Mouse (Mus musculus) ES-Bruce4 (cell line): ENCODE measurements at regions not wholly inside any gene's neighbourhood (a gene's known extent, or its start where the extent isn't known, plus 50 kb on each side); places are given as distances from the start of the nearest gene placed in this dataset.

Experiments
- H3K27ac ChIP-seq: 2 replicates; pipeline ENCODE4 v1.5.1; 2012; ENCODE audit warnings: low read length, inconsistent platforms; ENCODE audit not compliant: insufficient read depth
- H3K27me3 ChIP-seq: 2 replicates; pipeline ENCODE4 v1.6.1; 2012; ENCODE audit warnings: mild to moderate bottlenecking, low read length, inconsistent platforms; ENCODE audit not compliant: control insufficient read depth, poor library complexity, insufficient read depth, severe bottlenecking
- H3K36me3 ChIP-seq: 2 replicates; pipeline ENCODE4 v1.6.1; 2012; ENCODE audit warnings: inconsistent platforms, mild to moderate bottlenecking, low read length, moderate library complexity; ENCODE audit not compliant: control insufficient read depth, poor library complexity, insufficient read depth, severe bottlenecking
- H3K4me1 ChIP-seq: one replicate; pipeline ENCODE4 v1.8.1; 2011; ENCODE audit warnings: low read length; ENCODE audit not compliant: control insufficient read depth, insufficient read depth
- H3K4me3 ChIP-seq: 2 replicates; pipeline ENCODE4 v1.5.1; 2011; ENCODE audit warnings: low read depth, mild to moderate bottlenecking, low read length
- H3K9ac ChIP-seq: 2 replicates; pipeline ENCODE4 v1.6.1; 2012; ENCODE audit warnings: low read depth, mild to moderate bottlenecking, inconsistent platforms; ENCODE audit not compliant: poor library complexity, severe bottlenecking
- H3K9me3 ChIP-seq: replicated peaks from 2 replicates; pipeline ENCODE4 v1.6.1; 2012; ENCODE audit warnings: mild to moderate bottlenecking, low read length, inconsistent platforms; ENCODE audit not compliant: control insufficient read depth, poor library complexity, insufficient read depth, severe bottlenecking
- CTCF ChIP-seq: IDR thresholded peaks from one replicate; pipeline ENCODE4 v1.8.1; 2011; ENCODE audit warnings: low read depth, low read length
- EP300 ChIP-seq: IDR thresholded peaks from 2 replicates; pipeline ENCODE4 v1.6.1; 2011; ENCODE audit warnings: low read depth, low read length; ENCODE audit not compliant: insufficient read depth
- POLR2A ChIP-seq: IDR thresholded peaks from one replicate; pipeline ENCODE4 v1.8.1; 2011; ENCODE audit warnings: low read length; ENCODE audit not compliant: insufficient read depth

- TF ChIP-seq EP300, result no peak
- TF ChIP-seq CTCF, result peak; percentile 20
- no peaks in the 10 kb centered on the region for H3K9me3 ChIP-seq
- H3K4me1 ChIP-seq, result no peaks in the 10 kb centered on the region
Measured at GRCm38 (mm10) chr5:75880088-75880684, 98.1 kb downstream of the Kdr start.

GRCm38 (mm10) chr5:75878361-75878760 is 99.9 kb downstream of the Kdr start:
- no peaks in the 10 kb centered on the region for H3K36me3 ChIP-seq
- H3K9me3 ChIP-seq, result no peaks in the 10 kb centered on the region
- no peak overlapping the region for H3K27ac ChIP-seq
- H3K4me1 ChIP-seq, result no peaks in the 10 kb centered on the region
- H3K27me3 ChIP-seq, result no peaks in the 10 kb centered on the region
- no peak overlapping the region for H3K9ac ChIP-seq
- no peak overlapping the region for H3K4me3 ChIP-seq
- no peak for TF ChIP-seq POLR2A
- TF ChIP-seq EP300, result no peak
- no peak for TF ChIP-seq CTCF

More at GRCm38 (mm10) chr5:75880088-75880684, 98.1 kb downstream of the Kdr start:
- Histone ChIP-seq H3K36me3 (no peaks in the 10 kb centered on the region), H3K9ac (no peak overlapping the region), H3K27ac (no peak overlapping the region), H3K4me3 (no peak overlapping the region), H3K27me3 (no peaks in the 10 kb centered on the region)

GRCm38 (mm10) chr5:75877609-75877971 is 100.7 kb downstream of the Kdr start:
- Histone ChIP-seq H3K4me1 (no peaks in the 10 kb centered on the region), H3K9me3 (no peaks in the 10 kb centered on the region), H3K36me3 (no peaks in the 10 kb centered on the region), H3K4me3 (no peak overlapping the region), H3K27me3 (no peaks in the 10 kb centered on the region), H3K9ac (no peak overlapping the region), H3K27ac (no peak overlapping the region)
- TF ChIP-seq CTCF, result no peak
- no peak for TF ChIP-seq POLR2A
- no peak for TF ChIP-seq EP300

DNA sequence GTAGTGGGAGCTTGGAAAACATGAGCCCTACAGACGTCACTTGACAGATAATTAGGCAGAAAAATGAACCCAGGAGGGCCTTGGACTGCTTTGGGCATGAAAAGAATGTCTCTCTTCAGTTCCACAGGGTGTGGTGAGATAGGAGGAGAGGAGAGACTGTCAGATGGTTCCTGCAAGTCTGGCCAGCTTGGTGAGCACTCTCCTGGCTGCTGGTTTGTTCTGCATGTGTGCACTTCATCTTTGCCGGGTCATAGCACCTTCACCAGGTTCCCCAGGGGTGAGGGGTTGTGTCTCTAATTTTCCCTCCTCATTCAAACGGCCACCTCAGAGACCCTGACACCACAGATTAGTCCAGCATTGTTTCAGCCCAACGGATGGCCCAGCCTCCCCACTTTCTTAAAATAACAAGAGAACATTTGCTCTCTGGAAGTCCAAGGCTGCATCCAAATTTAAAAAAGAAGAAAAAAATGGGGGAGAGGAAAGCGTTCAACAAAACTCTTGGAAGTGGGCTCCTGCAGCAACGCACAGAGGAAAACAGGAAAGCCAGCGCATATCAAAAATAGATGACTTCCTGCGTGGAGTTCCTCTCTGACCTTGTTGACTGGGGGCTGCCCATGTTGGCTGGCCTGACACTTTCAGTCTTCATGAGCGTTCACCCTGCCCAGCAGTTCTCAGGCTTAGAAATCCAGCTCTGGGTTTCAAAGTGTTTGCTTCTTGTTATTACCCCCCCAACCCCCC is 101.2 kb downstream of the Kdr start:
- Histone ChIP-seq H3K27me3 (no peaks in the 10 kb centered on the region), H3K4me1 (no peaks in the 10 kb centered on the region), H3K27ac (no peak overlapping the region), H3K9ac (no peak overlapping the region), H3K4me3 (no peak overlapping the region), H3K9me3 (no peaks in the 10 kb centered on the region), H3K36me3 (no peaks in the 10 kb centered on the region)
- TF ChIP-seq POLR2A (no peak), CTCF (no peak), EP300 (no peak)

DNA sequence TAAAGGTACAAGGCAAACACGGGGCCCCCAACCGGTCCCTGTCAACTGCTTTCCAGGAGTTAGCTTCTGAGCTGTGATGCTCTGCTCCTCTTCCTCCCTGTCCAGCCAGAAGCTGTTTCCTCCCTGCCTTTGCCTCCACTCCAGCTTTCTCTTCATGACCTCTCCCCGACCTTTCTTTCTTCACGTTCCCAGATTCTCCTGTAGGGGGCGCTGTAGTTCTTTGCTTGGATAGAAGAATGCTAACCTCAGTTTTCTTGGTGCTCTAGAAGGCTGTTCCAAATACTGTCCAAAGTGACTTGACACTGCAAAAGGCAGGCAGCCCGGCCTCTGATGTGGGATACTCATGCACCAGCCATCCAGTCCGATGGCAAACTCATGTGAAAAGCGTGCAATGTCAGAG is 107.1 kb downstream of the Kdr start:
- H3K4me1 ChIP-seq, result no peaks in the 10 kb centered on the region
- H3K27me3 ChIP-seq, result no peaks in the 10 kb centered on the region
- H3K36me3 ChIP-seq, result no peaks in the 10 kb centered on the region
- no peak overlapping the region for H3K9ac ChIP-seq
- H3K4me3 ChIP-seq, result no peak overlapping the region
- TF ChIP-seq CTCF (peak; percentile 29), POLR2A (no peak)
- no peaks in the 10 kb centered on the region for H3K9me3 ChIP-seq
- no peak overlapping the region for H3K27ac ChIP-seq

DNA sequence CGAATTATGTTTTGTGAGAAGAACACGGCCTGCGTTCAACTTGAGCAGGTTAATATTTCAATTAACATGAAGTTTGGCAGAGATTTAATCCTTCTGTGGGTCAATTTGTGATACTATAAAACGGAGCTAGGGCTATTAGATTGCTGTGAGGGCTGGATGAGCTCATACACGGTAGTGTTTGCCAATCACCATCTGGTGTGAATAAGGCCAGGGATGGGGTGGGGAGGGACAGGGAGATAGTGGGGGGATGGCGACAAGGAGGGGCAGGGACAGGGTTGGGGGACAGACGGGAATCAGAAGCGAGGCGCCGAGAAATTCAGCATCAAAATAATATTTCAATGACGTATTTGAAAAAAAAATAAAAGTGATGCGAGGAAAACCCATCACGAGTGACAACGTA is 107.6 kb downstream of the Kdr start:
- Histone ChIP-seq H3K9ac (no peak overlapping the region), H3K9me3 (no peaks in the 10 kb centered on the region), H3K4me1 (no peaks in the 10 kb centered on the region), H3K27me3 (no peaks in the 10 kb centered on the region), H3K27ac (no peak overlapping the region), H3K4me3 (no peak overlapping the region), H3K36me3 (no peaks in the 10 kb centered on the region)
- TF ChIP-seq POLR2A (no peak), CTCF (no peak), EP300 (no peak)
